Mouse (Mus musculus) thymus, postnatal 4 days (tissue): ENCODE measurements at regions not wholly inside any gene's neighbourhood (a gene's known extent, or its start where the extent isn't known, plus 50 kb on each side); places are given as distances from the start of the nearest gene placed in this dataset.

Experiments used
- DNase-seq: peaks from one replicate; pipeline ENCODE4 v3.0.0; 2021

DNA sequence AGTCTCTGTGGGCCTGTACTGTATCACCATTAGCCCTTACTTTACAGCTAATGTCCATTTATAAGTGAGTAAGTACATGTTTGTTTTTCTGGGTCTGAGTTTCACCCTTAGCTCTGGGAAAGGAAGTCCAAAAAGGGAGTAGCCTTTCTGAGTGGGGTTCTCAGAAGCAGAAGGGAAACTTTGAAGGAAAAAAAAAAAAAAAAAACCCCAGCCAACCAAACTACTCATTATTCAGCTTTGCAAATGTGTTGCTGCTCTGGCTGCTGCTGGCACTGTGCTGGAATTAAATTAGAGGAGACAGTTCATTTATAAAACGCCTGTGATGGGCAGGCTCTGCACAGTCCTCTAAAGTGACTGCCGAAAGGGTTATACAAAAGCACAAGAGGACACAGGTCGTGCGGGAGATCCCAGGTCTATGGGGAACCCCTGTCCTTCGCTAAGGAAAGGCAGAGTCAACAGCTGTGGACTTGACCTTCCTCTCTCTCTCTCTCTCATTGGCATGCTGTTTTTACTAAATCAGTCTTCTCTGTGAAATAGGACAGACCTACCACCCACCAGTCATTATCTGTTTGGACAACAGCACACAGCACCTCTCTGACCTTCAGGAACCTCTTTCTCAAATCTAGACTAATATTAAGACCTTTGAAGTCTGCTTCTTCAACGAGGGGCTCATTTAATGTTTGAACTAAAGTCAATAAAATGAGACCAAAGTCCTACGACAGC lies 165.4 kb downstream of the Cd47 start:
- no peak for DNase-seq

DNA sequence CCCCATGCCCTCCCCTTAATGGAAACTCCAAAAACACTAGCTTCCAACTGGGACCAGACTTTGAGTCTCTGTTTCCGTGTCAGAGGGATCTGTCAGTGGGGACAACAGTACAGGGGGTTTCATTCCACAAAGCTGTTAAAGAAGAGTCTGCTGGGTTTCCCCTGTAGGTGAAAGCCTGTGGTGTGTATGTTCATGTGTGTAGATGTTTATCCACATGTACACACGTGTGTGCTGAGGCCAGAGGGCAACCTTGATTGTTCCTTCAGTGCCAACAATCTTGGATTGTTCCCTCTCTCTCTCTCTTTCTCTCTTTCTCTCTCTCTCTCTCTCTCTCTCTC lies 165.9 kb downstream of the Cd47 start:
- no peak for DNase-seq

DNA sequence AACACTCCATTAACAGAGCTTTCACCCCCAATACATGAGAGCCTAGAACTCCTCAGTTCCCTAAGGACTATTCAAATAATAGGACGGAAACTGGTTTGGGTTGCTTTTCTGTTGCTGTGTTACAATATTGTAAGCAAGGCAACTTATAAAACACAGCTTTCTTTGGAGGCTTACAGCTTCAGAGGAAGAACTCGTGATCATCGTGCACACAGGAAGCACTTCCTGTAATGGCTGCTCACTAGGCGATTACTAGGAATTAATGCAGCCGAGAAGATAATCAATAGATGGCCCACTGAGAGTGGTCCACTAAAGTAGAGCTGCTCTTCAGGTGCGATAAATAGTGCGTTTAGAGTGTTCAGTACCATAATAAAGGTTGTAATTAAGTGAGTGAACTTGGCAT lies 166.8 kb downstream of the Cd47 start:
- no peak for DNase-seq

DNA sequence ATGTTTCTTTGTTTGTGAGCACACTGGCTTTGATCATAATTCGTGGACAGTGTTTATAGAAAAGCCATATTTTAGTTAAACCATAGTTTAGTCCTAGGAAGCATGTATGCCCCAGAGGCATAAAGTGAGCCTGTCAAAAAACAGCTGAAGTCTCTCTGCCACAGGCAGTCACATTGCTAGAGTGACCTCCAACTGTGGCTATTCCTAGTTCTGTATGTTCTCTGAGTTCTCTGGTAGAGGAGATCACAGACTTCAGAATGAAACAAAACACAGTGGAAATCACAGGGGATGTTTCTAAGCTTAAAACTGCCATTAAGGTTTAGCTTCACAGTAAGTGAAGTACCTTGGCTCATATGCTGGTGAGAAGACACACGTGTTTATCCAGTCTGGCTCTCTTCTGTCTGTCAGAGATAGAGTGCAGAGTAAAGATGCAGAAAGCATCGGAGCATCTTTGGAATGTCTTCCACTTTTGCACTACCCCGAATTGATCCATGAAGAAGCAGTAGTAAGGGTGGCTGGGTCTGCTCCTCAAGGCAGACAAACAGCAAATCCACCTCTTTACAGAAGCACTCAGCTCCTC lies 168.0 kb downstream of the Cd47 start:
- DNase-seq: no peak

DNA sequence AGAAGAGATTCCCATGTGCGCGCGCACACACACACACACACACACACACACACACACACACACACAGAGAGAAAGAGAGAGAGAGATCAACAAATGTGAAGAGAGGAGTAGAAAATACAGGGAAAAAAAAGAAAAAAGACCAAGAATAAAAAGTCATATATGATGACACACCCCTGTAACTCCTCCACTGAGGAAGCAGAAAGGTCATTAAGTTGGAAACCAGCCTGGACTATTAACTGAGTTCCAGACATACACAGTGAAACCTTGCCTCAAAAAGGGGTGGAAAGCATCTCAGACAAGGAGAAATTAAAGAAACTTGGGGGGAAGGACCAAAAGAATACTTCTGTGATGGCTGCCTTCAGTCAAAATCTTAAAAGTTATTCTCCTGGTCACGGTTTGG lies 168.7 kb downstream of the Cd47 start:
- no peak for DNase-seq

DNA sequence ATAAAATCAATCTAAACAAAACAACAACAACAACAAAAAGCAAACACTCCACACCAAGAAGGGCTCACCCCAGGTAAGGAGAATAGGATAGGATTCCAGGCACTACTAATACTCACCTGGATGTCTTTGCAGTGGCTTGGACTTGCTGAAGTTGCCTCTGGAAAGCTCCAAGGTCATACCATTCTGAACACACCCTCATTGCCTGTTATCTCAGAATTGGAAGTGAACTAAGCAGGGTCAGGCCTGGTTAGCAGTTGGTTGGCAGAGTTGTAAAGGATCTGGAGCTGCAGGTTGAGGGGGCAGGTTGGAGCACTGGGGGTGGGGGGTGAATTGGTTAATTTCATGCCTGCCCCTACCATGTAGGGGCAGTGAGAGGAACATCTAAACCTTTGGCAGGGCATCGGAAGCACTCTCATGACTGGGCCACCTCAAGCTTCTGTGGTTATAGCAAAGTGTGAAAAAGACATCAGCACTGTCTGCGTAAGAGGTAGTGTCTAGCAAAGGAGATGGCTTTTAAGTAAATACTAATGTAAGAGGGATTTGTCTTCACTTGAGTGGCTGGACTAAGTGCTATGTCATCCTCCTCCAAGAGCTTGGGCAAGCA lies 169.5 kb downstream of the Cd47 start:
- no peak for DNase-seq

DNA sequence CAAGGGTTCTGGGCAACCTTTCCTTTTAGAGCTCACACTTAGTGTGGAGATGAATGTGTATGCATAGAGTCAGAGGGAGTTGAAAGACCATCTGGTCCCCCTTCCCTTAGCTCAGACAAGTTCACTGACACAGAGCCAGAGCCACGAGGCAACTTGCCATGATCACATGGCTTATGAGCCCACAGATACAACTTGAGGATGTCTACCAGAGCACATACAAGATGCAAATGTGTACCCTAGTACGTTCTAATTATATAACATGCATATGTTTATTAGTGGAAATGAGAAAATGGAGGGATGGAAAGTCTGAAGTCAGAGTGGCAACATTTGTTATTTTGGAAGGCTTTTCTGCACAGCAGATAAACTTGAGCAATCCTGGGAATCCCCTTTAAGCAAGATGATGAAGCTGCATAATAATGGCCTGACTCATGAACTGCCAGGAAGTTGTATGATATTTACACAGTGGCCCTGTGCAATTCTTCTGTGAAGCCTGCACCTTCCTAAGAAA lies 170.0 kb downstream of the Cd47 start:
- no peak for DNase-seq

DNA sequence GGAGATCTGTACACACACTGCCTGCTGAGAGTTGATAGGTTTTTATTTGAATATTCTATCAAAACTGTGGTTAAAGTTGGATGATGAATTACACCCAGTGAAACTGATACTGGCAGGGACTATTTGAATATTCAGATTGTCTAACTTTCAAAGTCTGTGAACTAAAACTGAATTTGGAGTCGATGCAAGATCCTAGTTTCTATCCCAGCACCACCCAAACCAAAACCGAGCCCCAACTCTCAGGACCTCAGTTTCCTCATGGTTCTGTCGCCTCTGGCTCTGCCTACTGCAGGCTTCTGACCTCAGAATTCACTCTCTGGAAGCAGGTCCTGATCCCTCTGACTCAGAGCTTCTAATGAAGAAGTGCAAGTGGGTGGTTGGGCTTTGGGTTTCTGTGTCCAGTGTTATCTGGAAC lies 170.8 kb downstream of the Cd47 start:
- no peak for DNase-seq

DNA sequence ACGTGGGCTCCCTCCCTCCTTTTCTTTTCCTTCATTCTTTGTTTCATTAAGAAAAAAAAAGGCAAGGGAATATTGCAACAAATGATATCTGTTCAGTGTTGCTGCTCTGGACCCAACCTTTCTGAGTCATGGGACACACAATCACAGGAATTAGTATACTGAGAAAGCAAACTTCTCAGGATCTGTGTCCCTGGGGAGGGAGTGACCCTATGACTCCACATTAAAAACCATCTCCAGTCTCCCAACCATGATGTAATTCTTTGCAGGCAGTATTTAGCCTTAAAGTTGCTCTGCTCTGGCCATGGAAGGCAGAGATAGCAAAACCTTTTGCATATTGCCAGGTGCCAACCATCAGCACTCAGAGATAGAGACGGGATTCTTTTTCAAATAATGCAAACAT lies 176.9 kb downstream of the Cd47 start:
- no peak for DNase-seq

DNA sequence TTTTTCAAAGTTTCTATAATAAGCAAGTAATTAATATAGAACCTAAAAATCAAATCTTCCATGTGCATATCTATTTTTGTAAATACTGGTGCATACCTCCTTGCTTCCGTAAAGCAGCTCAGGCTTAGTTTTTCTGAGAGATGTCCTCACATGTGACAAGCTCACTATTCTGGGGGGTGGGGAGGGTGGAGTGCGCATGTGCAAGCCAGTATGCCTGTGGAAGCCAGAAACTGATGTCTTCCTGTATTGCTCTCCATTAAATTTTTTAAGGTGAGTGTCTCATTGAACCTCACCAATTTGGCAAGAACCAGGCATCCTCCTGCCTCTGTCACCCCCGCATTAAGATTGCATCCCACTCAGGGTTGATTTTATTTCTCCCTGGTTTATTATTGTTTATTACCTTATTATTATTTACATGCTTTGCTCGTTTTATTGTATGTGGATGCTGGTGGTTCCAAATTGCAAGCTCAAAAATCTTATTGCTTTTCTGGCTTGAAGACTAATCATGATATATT lies 179.2 kb downstream of the Cd47 start:
- DNase-seq: no peak

DNA sequence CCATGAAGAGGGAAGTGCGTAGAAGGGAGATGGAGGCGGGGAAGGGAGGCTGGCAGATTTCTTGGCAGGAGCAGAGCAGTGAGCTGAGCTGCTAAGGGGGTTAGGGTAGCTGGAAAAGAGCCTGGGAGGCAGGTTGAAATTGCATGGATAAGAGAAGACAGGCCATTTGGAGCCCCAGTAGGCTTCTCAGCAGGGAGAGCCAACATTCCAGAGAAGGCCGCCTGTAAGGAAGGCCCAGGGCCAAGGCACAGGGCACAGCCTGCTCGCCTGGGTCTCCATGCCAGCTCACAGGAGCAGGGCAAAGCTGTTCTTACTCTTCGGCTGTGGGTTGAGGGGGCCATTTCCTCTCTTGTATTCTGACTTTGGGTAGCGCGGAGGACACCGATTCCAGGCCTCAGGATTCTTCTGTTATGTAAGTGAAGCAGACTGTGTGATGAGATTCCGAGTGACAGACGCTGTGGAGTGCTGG lies 179.9 kb downstream of the Cd47 start:
- no peak for DNase-seq

DNA sequence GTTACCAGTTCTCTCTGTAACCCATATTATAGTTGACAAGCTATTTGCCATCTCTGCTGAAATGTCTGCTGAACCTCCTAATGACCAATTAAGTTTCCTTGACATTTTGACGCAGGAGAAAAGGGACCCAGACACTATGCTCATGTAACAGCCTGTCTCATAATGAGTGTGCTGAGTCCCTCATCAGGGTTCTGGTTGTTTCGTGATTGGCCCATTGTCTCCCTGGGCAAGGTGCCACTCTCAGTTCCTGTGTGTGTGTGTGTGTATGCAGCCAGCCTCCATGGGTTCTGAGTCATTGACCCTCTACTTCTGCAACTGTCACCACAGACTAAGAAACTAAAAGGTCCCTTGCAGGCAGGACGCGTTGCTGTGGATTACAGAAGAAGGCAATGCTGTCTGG lies 181.8 kb downstream of the Cd47 start:
- DNase-seq: no peak

DNA sequence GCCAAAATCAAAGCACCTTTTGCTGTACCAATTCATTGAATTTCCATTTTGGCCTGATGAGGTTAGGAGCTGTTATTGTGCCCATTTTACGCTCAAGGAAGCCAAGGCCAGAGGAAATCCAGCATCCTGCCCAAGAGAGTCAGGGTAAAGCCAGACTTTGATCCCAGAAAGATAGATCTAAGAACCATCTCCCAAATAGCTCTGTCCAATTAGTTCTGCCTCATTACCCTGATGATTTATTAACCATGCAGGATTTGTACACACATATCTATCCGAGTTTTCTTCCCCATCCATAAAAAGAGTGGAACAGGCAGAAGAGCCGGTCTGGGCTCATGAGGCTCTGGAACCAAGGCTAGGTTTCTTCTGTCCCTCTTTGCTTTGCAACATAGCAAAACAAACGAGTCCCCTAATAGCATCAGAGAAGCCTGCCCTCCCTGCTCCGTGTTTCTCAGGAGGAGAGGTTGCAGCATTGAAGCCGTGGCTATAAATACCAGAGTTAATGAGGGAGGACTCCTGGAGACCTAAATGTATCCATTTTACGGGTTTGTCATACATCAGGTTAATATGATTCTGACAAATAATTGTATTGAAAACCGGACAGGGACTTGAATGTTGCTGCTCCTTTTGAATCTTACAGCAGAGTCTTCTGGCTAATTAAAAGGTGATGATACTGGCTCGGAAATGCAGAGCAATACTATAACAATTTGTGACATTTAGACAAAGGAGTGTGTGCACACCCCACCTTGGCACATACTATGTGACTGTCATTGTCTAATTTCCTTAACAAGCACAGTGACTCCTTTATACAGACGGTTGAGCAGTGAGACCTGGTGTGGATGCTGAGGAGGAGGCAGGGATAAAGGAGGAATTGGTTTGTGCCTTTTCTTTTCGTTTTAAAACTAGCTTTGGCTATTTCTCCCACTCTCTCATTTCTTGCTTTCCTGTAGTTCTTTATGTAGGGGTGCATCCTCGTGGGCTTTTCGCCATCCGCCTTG lies 185.0 kb downstream of the Cd47 start:
- DNase-seq: no peak

DNA sequence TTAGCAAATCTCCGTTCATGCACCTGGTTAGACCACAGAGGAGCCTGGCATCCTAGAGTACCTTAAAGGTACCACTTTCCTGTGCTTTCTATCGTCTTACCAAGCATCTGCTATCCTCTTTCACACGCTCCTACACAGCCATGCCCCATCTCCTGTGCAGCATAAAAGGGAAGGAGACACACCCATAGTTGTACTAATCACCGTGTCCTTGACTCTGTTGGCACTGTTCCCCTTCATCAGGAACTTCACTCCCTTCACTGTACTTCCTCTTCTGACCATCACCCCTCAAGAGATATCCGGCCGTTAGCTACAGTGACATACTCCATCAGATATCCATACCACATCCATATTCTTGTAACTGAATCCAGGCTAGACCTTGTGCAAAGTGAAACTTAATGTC lies 186.6 kb downstream of the Cd47 start:
- DNase-seq: no peak

DNA sequence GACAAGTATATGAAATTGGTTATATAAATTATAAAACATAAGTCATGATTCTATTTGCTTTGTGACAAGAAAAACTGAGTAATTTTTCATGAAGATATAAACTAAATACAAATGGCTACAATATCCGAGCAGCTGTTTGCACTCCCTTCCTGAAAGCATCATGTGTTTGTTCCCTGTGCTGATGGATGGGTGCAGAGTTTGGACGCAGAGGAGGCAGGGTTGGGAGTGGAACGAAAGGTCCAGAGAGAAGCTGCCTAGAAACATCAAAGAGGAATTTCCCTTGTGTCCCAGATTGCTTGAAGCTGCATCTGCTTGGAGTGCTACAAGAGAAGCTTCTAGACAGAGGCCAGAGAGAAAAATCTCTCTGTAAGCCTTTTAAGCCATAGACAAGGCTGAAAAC lies 195.5 kb downstream of the Cd47 start:
- no peak for DNase-seq

DNA sequence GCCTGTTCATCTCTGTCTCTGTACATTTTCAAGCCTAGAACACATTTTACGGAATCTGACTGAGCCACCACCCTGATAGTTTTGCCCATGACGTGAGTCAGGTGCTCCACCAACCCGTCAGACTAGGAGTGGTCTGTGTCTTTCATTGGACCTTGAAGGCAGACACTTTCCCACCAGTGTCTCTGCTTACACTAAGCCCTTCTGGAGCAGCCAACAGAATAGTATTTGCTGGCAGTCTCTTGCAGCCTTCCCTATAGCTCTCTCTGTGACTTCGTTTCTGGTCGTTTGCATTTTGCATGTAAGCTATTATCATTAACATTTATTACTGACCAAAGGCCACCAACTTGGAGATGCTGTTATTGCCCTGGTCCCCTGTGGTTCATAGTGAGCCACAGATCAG lies 196.3 kb downstream of the Cd47 start:
- no peak for DNase-seq

DNA sequence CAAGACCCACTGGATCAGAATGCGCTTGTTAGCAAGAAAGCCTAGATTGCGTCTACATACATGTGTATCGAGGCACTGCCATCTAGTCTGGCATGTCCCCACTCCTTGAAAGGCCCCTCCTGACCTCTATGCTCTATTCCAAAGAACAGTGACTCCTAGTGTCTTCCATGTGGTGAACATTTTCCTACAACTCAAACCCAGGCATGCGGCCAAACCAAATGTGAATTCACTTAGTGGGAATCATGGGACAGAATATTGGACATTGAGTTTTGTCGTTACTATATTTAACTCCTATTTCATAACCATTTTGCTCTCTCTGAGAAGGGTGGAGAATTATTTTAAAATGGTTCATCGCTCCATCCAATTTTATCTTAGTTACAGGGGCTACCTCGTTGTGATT lies 196.7 kb downstream of the Cd47 start:
- no peak for DNase-seq

DNA sequence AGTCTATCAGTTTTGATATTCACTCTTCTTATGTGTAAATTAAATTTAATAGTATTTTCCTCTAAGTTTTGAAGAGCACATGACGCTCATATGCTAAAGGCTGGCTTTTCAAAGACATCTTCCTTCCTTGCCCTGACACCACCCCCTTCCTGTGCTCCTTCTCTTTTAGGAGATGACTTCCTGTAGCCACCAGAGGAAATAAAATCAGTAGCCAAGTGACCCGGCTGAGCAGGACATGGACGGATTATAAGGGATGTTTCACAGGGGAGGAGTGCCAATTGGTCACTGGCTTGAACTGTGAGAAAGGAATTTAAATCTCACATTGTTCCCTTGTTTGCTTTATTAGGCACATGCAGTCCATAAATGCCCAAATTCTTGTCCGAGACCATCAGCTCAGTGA lies 200.5 kb downstream of the Cd47 start:
- no peak for DNase-seq

DNA sequence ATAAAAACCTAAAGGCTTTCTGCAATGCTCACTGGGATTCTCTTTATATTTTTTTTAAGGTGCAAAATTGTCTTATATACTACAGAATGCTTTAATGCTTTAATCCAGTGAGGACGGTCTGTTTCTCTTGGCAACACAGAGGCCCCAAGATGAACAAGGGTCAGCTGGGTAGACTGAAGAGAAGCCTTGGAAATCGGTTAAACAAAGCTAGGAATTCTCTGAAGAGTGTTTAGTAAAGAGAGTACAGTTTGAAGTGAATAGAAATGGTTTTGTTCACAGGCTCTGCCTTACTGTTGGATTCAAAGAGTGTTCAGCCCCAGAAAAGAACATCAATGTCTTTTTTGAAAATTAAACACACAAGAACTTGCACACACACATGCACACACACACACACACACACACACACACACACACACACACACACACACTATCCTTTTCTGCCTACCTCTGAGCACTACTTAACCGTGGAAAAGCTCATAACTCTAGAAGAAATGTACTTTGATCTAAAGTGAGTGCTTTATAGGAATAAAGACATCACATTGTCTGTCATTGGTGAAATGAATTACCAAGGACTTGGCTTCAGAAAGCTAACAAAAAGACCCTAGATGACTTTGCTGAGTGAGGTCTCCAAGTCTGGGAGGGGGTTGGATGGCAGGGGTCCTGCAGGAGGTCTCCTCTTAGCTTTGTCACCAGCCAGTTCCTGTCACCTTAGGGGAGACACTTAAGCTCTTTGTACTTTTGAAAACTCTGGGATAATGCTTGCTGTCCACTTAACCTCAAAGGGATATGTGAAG lies 201.5 kb downstream of the Cd47 start:
- DNase-seq: no peak

DNA sequence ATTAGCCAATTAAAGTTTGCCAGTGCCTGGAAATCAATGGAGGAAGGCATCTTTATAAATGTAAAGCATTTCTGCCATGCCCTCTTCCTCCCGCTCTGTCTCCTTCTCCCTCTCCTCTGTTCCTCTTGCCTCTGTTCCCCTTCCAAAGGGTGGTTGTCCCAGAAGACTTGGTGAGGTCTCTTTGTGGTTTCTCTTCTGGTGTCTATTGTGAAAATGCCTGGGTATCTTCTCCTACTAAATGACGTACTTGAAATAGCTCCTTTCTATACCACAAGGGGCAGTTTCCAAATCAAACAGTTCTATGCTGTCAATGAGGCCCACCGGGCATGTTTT lies 202.1 kb downstream of the Cd47 start:
- no peak for DNase-seq

DNA sequence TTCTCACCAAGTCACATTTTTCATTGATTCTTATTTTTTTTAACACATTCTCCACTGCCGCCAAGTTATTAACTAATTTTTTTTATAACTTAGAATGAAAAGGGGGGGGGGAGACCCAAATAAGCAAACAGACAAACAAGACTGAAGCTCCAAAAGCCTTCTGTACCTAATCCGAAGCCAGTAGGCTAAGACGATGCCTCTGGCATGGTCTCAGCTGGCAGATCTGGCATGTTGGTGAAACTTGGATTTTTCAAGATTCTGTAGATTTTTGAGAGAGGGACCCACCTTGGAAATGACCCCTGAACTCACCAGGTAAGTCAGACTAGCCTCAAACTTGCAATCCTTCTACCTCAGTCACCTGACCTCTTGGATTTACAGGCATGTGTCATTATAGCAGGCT lies 208.7 kb downstream of the Cd47 start:
- no peak for DNase-seq

DNA sequence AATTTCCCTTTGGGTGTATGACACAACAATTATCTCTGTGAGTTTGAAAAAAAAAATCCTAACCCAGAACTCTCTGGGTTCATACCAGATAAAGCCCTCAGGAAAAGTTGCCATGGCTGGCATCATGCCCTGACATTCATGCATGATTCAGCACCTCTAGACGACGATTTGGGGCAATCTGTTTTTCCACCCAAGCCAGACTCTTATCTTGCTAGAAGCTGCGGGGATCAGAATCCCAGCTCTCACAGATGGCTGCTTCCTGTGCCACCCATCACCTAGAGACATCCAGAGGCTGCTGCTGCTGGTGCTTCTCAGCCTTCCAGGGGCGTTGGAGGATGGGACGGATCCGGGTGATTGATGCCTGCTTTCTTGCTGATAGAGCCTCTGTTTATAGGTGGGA lies 209.2 kb downstream of the Cd47 start:
- no peak for DNase-seq
